Mouse (Mus musculus) kidney, postnatal 10 days (tissue): Measurements from ENCODE around the gene D7Ertd443e.
A peak's percentile ranks its signal among the peaks of the same experiment; 100 is the strongest.

Experiments used
- DNase-seq: peaks from one replicate; pipeline ENCODE4 v3.0.0; 2021; ENCODE audit warnings: mixed read lengths

Gene D7Ertd443e

GRCm38 (mm10) chr7:134385561-134385960, at the start of gene D7Ertd443e:
D7Ertd443e (minus strand) TSS chr7:134385661.
- DNase-seq: no peak

DNA sequence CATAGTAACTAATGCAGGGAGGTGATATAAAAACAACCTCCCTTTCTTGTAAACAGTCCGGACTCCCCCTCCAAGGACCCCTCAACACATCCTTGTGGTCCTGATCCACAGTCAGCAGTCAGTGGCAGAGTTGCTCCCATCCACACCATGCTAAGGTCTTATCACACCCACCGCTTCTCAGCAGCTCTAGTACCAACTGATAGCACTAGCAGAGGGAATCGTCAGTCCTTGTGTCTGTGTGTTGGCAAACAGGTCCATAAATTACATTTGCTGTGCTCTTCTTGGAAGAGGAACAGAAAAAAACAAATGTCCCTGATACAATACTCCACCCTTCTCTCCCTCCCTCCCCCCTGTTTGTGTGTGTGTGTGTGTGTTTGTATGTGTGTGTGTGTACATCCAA, 46.2 kb upstream of the D7Ertd443e start:
- no peak for DNase-seq

- no peak for DNase-seq
Observed at GRCm38 (mm10) chr7:134428676-134429075, 43.2 kb upstream of the D7Ertd443e start.

- DNase-seq: no peak
Observed at GRCm38 (mm10) chr7:134415014-134415413, 29.6 kb upstream of the D7Ertd443e start.

- peak; percentile 64 for DNase-seq
Observed at GRCm38 (mm10) chr7:134414005-134414690, 28.7 kb upstream of the D7Ertd443e start.

- peak; percentile 30 for DNase-seq
Observed at GRCm38 (mm10) chr7:134408641-134409040, 23.2 kb upstream of the D7Ertd443e start.

- DNase-seq: no peak
Observed at GRCm38 (mm10) chr7:134400746-134401145, 15.3 kb upstream of the D7Ertd443e start.

DNA sequence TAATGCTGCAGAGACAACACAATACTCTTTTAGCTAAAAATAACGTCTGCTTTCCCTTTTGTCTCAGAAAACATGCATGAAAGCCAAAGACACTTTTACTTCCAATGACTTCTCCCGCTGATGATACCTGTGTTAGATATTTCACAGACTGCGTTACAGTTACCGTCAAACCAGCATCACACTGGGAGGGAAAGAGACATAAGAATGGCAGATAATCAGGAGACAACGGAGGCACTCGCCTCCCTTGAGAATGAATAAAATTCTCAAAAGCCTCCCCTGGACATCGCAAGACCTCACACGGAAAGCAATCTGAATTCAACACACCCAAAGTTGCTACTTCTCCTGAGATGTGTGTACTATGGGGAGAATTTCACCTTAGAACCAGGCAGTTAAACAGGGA, 11.3 kb upstream of the D7Ertd443e start:
- DNase-seq: no peak

- DNase-seq: no peak
Observed at GRCm38 (mm10) chr7:134382791-134383190, 2.7 kb downstream of the D7Ertd443e start.

DNA sequence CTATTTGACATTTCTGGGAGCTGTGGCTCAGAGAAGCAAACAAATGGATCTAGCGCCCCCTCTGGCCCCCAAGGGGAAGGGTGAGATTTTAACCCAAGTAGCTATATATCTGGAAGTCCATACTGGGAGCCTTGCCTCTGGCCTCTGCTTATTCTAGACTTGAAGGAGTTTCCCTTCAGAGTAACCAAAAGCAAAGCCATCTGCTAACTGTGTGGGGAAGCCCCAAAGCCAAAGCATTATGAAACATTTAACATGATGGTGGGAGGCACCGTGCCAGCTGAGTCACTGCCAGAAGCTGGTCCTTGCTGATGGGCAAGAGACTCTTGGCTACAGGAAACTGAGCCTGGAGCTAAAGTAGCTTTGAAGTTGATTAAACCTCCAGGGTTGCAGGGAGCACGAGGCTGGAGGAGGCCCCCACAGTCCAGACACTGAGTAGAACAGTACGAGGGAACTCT, 4.0 kb downstream of the D7Ertd443e start:
- peak; percentile 84 for DNase-seq

DNA sequence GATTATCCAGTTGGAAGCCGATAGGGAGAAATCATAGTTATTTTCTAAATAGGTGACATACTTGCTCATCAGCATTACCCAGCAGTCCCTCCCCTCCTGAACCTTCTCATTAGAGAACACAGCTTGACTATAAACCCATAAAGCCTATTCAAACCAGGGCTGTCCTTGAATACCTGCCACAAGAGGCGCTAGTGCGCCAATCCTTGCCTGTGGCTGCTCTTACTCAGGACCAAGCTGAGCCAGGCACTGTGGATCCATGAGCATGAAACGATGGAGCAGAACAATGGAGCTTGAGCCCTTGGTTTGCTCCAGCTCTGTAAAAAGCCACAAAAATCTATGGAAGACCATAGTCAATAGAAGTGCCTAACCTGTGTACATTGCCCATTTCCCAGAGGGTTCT, 7.2 kb downstream of the D7Ertd443e start:
- peak; percentile 77 for DNase-seq

DNA sequence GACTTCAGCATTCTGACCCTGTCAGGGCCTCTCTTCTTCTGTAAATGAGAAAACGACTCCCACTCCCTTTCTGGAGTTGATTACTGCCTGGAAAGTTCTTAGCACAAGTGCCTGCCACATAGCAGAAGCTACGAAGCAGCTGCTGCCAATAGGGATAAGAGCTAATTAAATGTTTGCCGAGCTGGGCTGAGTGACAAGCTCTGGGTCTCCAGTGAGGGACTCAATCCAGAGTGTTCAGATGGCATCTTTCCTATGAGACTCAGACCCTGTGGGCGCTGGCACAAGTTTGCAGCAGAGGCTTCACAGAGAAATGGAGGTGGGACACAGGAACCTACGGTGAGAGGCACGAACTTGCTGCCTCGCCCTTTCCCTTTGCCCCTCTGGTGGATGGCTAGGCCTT, 8.7 kb downstream of the D7Ertd443e start:
- DNase-seq: no peak

DNA sequence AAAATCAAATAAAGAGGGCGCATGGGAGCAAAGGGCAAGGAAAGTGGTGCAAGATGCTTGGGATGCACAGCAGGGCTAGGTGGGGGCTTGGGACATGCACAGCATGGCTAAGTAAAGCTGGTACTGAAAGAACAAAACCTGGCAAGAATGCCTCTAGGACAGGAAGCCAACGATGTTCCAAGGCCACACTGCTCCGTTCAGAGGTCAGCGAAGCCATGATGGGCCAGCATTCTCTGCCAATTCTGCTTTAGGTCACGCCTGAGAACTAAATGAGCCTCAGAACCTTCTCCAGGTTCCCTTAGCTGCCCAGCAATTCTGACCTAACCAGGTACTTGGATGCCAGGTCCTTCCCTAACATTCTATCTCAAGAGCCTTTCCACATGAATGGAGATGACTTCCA, 13.2 kb downstream of the D7Ertd443e start:
- DNase-seq: no peak

DNA sequence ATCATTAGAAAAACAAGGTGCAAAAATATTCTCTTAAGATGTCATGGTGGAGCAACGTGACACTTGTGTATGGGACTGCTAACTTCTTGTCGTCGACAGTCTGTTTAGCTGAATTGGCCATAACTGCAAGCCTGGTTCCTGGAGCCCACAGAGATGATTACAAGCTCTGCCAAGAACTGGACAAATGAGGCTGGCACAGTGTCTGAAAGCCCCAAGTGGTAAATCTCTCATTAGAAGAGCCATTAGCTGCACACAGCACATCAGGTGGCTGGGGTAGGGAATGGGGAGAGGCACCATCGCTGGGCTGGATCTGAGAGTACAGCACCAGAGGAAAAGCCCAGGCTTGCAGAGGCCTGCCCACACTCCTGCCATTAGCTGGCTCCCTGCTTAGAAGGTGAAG, 16.2 kb downstream of the D7Ertd443e start:
- DNase-seq: no peak

DNA sequence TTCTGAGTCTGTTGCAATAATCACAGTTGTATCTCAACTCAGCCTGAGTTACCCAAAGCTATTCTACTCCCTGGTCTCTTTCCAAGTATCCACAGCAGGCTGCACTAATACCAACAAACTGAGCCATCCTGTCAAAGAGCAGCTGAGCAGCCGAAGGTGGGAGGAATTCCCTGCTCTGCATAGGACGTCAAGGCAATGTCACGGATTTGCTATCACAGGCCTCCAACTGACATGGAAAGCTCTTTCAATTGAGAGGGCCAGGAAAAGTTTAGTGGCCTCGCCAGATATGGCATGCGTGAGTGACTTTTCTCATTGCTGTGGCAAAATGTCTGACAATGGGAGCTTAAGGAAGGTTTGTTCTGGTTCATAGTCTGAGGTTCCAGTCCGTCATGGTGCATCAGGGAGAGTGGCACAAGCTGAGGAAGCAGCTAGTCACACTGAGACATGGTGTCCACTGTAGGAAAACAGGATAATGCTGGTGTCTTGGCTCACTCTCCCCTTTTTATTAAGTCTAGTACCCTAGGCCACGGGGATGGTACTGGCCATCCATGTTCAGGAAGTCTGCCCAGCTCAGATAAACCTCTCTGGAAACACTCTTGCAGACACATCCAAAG, 23.1 kb downstream of the D7Ertd443e start:
- DNase-seq: no peak

DNA sequence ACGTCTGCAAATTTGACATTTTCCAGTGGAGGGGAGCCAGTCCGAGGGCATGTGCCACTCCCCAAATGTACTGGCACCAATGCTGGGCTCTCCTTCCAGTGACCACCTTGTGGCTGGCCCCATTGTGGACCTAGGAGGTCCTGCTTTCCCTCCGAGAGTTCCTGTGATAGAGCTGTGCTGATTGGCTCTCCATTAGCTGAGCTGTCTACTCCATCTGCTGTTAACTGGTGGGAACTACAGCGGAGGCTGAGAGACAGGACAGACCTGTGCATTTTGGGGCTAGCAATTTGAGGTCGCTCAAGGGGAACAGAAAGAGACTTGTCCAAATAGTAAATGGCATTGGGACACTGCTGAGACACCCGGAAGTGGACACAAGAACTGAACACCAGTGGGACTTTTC, 36.6 kb downstream of the D7Ertd443e start:
- DNase-seq: peak; percentile 80

DNA sequence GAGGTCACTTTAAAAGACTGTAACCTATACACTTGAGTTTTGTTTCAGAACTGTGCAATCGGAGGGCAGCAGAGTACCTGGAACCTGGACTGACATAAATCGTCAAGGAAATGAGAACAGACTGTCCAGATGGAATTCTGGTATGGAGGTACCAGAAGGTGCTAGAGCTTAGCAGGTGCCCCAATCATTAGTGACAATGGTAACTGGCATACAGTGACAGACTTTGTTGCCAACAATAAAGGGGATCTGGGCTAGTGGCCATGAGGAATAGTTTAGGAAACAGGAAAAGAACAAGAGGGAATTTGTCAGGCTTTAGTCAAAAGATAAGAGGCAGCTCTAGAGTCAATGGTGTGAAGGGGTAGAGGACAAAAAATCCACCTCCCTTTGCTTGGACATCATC, 43.3 kb downstream of the D7Ertd443e start:
- DNase-seq: no peak

DNA sequence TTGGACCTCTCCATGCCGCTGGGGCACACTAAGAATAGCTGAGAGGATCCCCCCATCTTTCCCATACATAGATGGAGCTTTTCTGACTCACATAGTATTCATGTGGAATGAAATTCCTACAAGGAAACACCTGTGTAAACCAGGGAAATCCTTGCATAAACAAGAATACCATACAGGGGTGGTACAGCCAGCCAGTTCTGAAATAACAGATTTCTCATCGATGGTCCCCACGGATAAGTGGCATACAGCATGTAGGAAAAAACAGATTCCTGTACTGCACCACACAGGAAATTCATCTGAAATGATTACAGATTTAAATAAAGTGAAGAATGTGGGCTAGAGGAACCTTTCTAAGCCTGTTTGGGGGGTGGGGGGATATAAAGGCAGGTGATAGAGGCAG, 49.5 kb downstream of the D7Ertd443e start:
- DNase-seq: no peak

DNA sequence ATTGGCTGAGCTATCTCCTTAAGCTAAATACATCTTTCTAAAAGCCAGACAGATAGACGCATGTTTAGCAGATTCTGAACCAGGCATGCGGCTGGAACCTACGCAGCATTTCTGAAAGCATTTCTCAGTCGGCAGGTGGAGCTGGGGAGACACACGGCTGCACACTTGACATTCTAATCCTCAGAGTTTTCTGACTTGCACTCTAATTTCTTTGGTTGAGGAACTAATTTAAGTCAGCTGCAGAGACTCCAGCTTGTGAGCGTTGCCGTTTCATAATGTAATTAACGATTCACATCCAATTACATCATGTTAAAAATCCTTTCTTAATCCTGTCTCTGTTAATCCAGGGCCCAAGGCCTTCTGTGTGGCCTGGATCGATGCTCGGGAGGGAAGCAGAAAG, 64.5 kb downstream of the D7Ertd443e start:
- DNase-seq: no peak

DNA sequence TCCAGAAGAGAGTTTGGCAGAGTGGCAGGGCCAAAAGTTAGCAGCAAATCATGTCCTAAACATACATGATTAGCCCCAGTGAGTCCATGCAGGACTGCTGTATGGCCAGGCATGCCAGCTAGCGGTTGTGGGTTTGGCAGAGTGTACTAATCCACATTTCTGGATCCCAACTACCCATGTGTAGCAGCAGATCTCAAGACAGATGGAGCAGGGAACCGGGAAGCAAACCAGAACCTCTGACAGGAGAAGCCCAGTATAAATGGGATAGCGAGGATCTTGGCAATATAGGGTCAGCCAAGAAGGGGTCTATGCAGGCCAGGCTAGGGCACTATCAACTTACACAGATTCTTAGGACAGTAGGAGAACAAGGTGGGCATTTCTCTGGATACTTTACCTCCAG, 83.4 kb downstream of the D7Ertd443e start:
- no peak for DNase-seq

- DNase-seq: peak; percentile 50
Observed at GRCm38 (mm10) chr7:134301285-134301684, 84.2 kb downstream of the D7Ertd443e start.

- DNase-seq: peak; percentile 57
Observed at GRCm38 (mm10) chr7:134292750-134293149, 92.7 kb downstream of the D7Ertd443e start.

DNA sequence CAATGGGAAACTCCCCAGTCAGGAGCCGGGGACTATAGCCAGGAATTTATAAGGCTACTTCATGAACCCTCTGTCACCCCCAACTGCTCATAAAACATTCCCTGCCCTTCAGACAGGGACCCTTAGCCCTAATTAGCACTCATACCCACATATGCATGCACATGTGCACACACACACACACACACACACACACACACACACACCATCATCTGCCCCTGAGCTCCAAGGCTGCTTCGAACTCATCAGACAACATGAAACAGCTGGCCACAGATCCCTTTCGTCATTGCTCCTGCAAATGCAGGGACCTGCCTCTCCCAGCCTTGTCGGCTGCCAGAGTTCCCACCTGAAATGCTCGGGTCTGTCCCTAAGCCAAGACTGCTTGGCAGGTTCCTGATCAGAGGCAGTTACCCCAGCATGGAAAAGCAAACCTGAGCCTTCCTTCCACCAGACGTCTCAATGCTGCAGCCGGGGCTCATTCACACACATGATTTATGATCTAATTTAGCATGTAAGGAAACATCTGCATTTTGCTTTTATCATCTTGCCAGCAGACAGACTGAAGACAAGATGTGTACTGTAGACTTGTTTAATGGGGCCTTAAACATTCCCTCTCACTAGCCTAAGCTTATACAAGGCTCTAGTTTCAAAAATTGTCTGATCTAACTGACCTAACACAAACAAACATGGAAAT, 95.7 kb downstream of the D7Ertd443e start:
- peak; percentile 48 for DNase-seq

DNA sequence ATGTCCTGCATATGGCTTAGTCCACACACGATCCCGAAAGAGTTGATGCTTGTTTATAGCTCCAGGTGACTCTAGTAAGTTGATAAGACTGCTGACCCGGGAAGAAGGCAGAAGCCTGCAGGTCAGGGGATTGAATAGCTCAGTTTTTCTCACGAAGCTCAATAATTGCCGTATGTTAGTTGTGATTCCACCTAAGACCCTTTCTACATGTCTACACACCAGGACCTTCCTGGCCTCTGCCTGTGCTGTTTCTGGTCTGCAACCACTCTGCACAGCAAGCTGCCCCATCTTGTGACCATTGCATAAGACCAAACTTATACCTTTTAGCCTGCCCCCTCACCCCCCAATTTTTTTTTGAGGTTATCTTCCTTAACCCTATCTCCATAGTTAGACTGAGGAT, 96.3 kb downstream of the D7Ertd443e start:
- DNase-seq: no peak
